Mouse (Mus musculus): Measurements from ENCODE around the gene Ifna11. TPM values are rescaled to one million over a fixed set of nuclear protein-coding genes. Genes with fewer than 3 reads are reported as not detected.

Gene Ifna11
- polyA plus RNA-seq, 1 experiment from 2014 or later, result not detected

GRCm38 (mm10) chr4:88849698-88850097, 29.9 kb downstream of the Ifna11 start, which contains the start of gene Ifna1:
Gene Ifna1, plus strand, starts transcription at chr4:88850087.
- Histone ChIP-seq H3K36me3 (no peaks in the 10 kb centered on the region), H3K27me3 (no peaks in the 10 kb centered on the region), H3K4me1 (no peaks in the 10 kb centered on the region), H3K9me3 (no peaks in the 10 kb centered on the region), H3K4me2 (no peak within 1 kb of the TSS), H3K27ac (no peak within 1 kb of the TSS), H3K9ac (no peak within 1 kb of the TSS), H3K4me3 (no peak within 1 kb of the TSS)
- ATAC-seq (ENCODE audit: insufficient number of reproducible peaks, low FRiP score, low TSS enrichment, low read depth), result no peak
- WGBS, result 65% methylated on average over 1 of the region's 1 CpGs

GRCm38 (mm10) chr4:88851026-88851763, 31.4 kb downstream of the Ifna11 start:
- no peak overlapping the region for H3K4me2 ChIP-seq
- no peak overlapping the region for H3K27ac ChIP-seq
- H3K9me3 ChIP-seq, result no peaks in the 10 kb centered on the region
- no peaks in the 10 kb centered on the region for H3K4me1 ChIP-seq
- 72% methylated on average over 4 of the region's 4 CpGs for WGBS
- H3K36me3 ChIP-seq, result no peaks in the 10 kb centered on the region
- ATAC-seq (ENCODE audit: insufficient number of reproducible peaks, low FRiP score, low TSS enrichment, low read depth), result no peak
- H3K4me3 ChIP-seq, result no peak overlapping the region
- no peaks in the 10 kb centered on the region for H3K27me3 ChIP-seq
- no peak overlapping the region for H3K9ac ChIP-seq

- ATAC-seq (ENCODE audit: insufficient number of reproducible peaks, low FRiP score, low TSS enrichment, low read depth), result no peak
- Histone ChIP-seq H3K9ac (no peak overlapping the region), H3K9me3 (no peaks in the 10 kb centered on the region), H3K36me3 (no peaks in the 10 kb centered on the region), H3K4me2 (no peak overlapping the region), H3K4me1 (no peaks in the 10 kb centered on the region), H3K4me3 (no peak overlapping the region), H3K27me3 (peaks cover 4% of the 10 kb centered on the region; the same call in 1 of the 2 replicates), H3K27ac (no peak overlapping the region)
Measured at GRCm38 (mm10) chr4:88859214-88859613, 39.5 kb downstream of the Ifna11 start.

GRCm38 (mm10) chr4:88863309-88863708, 43.5 kb downstream of the Ifna11 start:
- Histone ChIP-seq H3K9me3 (no peaks in the 10 kb centered on the region), H3K4me2 (no peak overlapping the region), H3K27me3 (peaks cover 10% of the 10 kb centered on the region; the same call in 1 of the 2 replicates), H3K9ac (no peak overlapping the region), H3K4me3 (no peak overlapping the region), H3K27ac (no peak overlapping the region), H3K4me1 (peaks cover 6% of the 10 kb centered on the region), H3K36me3 (no peaks in the 10 kb centered on the region)
- ATAC-seq (ENCODE audit: insufficient number of reproducible peaks, low FRiP score, low TSS enrichment, low read depth), result no peak
- 5% methylated on average over 7 of the region's 7 CpGs for WGBS

- Histone ChIP-seq H3K27me3 (peaks cover 10% of the 10 kb centered on the region; the same call in 1 of the 2 replicates), H3K4me1 (peaks cover 9% of the 10 kb centered on the region), H3K4me3 (no peak overlapping the region), H3K27ac (no peak overlapping the region), H3K36me3 (no peaks in the 10 kb centered on the region), H3K4me2 (no peak overlapping the region), H3K9ac (no peak overlapping the region), H3K9me3 (no peaks in the 10 kb centered on the region)
- ATAC-seq (ENCODE audit: insufficient number of reproducible peaks, low FRiP score, low TSS enrichment, low read depth), result no peak
- 60% methylated on average over 9 of the region's 9 CpGs for WGBS
Measured at GRCm38 (mm10) chr4:88864599-88864998, 44.8 kb downstream of the Ifna11 start.

GRCm38 (mm10) chr4:88865011-88865569, 45.3 kb downstream of the Ifna11 start:
- no peak overlapping the region for H3K9ac ChIP-seq
- no peak overlapping the region for H3K27ac ChIP-seq
- ATAC-seq (ENCODE audit: insufficient number of reproducible peaks, low FRiP score, low TSS enrichment, low read depth), result no peak
- no peak overlapping the region for H3K4me2 ChIP-seq
- no peaks in the 10 kb centered on the region for H3K9me3 ChIP-seq
- no peaks in the 10 kb centered on the region for H3K36me3 ChIP-seq
- peaks cover 10% of the 10 kb centered on the region; the same call in 1 of the 2 replicates for H3K27me3 ChIP-seq
- H3K4me3 ChIP-seq, result no peak overlapping the region
- H3K4me1 ChIP-seq, result peaks cover 9% of the 10 kb centered on the region
- WGBS, result 42% methylated on average over 6 of the region's 6 CpGs

- peak overlapping the region; percentile 77 for H3K4me2 ChIP-seq
- H3K4me1 ChIP-seq, result peaks cover 9% of the 10 kb centered on the region
- no peaks in the 10 kb centered on the region for H3K36me3 ChIP-seq
- no peak for ATAC-seq (ENCODE audit: insufficient number of reproducible peaks, low FRiP score, low TSS enrichment, low read depth)
- under 1% methylated on average over 7 of the region's 8 CpGs for whole genome bisulfite sequencing
- no peaks in the 10 kb centered on the region for H3K9me3 ChIP-seq
- peak overlapping the region; percentile 47 for H3K4me3 ChIP-seq
- 0 out of 2 replicates have a peak overlapping the region, but pooled peaks have one; percentile 3 for H3K27ac ChIP-seq
- H3K9ac ChIP-seq, result no peak overlapping the region
- H3K27me3 ChIP-seq, result peaks cover 10% of the 10 kb centered on the region; the same call in 1 of the 2 replicates
Measured at GRCm38 (mm10) chr4:88867366-88867925, 47.7 kb downstream of the Ifna11 start.

GRCm38 (mm10) chr4:88867926-88868911, 48.5 kb downstream of the Ifna11 start:
- H3K4me2 ChIP-seq, result peak overlapping the region; percentile 77
- no peak for ATAC-seq (ENCODE audit: insufficient number of reproducible peaks, low FRiP score, low TSS enrichment, low read depth)
- peak overlapping the region; percentile 15; the same call in 1 of the 2 replicates for H3K9ac ChIP-seq
- H3K27ac ChIP-seq, result 0 out of 2 replicates have a peak overlapping the region, but pooled peaks have one; percentile 3
- no peaks in the 10 kb centered on the region for H3K36me3 ChIP-seq
- WGBS, result 7% methylated on average over 31 of the region's 31 CpGs
- peaks cover 9% of the 10 kb centered on the region for H3K4me1 ChIP-seq
- no peaks in the 10 kb centered on the region for H3K9me3 ChIP-seq
- H3K27me3 ChIP-seq, result peaks cover 10% of the 10 kb centered on the region; the same call in 1 of the 2 replicates
- H3K4me3 ChIP-seq, result peak overlapping the region; percentile 47

Other genes starting within 250 kb of the Ifna11 start
- not detected in 2 replicates for gene Ifna14, start 248.2 kb upstream of the Ifna11 start, polyA plus RNA-seq (2015; fragmentation: Nextera tagmentation; extraction: Ambion mirVana)
- not detected in 2 replicates for gene Ifna9, start 227.6 kb upstream of the Ifna11 start, polyA plus RNA-seq (2015; fragmentation: Nextera tagmentation; extraction: Ambion mirVana)
- gene Ifna12, start 216.6 kb upstream of the Ifna11 start, polyA plus RNA-seq (2015; fragmentation: Nextera tagmentation; extraction: Ambion mirVana), result not detected in 2 replicates
- gene C87499, start 185.5 kb upstream of the Ifna11 start, polyA plus RNA-seq (2015; fragmentation: Nextera tagmentation; extraction: Ambion mirVana), result not detected in 2 replicates
- gene Ifna13, start 175.5 kb upstream of the Ifna11 start, polyA plus RNA-seq (2015; fragmentation: Nextera tagmentation; extraction: Ambion mirVana), result not detected in 2 replicates
- gene Ifna16, start 143.0 kb upstream of the Ifna11 start, polyA plus RNA-seq (2015; fragmentation: Nextera tagmentation; extraction: Ambion mirVana), result not detected in 2 replicates
- not detected in 2 replicates for gene Ifna2, start 136.0 kb upstream of the Ifna11 start, polyA plus RNA-seq (2015; fragmentation: Nextera tagmentation; extraction: Ambion mirVana)
- gene Ifnab, start 128.6 kb upstream of the Ifna11 start, polyA plus RNA-seq (2015; fragmentation: Nextera tagmentation; extraction: Ambion mirVana), result not detected in 2 replicates
- 0.56 and 1.1 TPM in 2 replicates for gene Gm26566, start 98.2 kb upstream of the Ifna11 start, polyA plus RNA-seq (2015; fragmentation: Nextera tagmentation; extraction: Ambion mirVana)
- 93.3 and 105 TPM in 2 replicates for gene Klhl9, start 97.5 kb upstream of the Ifna11 start, polyA plus RNA-seq (2015; fragmentation: Nextera tagmentation; extraction: Ambion mirVana)
- not detected in 2 replicates for gene Gm13271, start 65.1 kb upstream of the Ifna11 start, polyA plus RNA-seq (2015; fragmentation: Nextera tagmentation; extraction: Ambion mirVana)
- gene Gm13283, start 59.8 kb upstream of the Ifna11 start, polyA plus RNA-seq (2015; fragmentation: Nextera tagmentation; extraction: Ambion mirVana), result 0.36 and 0.60 TPM in 2 replicates
- 0.76 and 0.87 TPM in 2 replicates for gene Gm13290, start 46.1 kb upstream of the Ifna11 start, polyA plus RNA-seq (2015; fragmentation: Nextera tagmentation; extraction: Ambion mirVana)
- not detected in 2 replicates for gene Gm13289, start 43.0 kb upstream of the Ifna11 start, polyA plus RNA-seq (2015; fragmentation: Nextera tagmentation; extraction: Ambion mirVana)
- not detected in 2 replicates for gene Gm13272, start 40.1 kb upstream of the Ifna11 start, polyA plus RNA-seq (2015; fragmentation: Nextera tagmentation; extraction: Ambion mirVana)
- 0.26 and 0.37 TPM in 2 replicates for gene Ifnz, start 37.8 kb upstream of the Ifna11 start, polyA plus RNA-seq (2015; fragmentation: Nextera tagmentation; extraction: Ambion mirVana)
- gene Gm13276, start 34.2 kb upstream of the Ifna11 start, polyA plus RNA-seq (2015; fragmentation: Nextera tagmentation; extraction: Ambion mirVana), result not detected in 2 replicates
- not detected in 2 replicates for gene Gm13277, start 31.3 kb upstream of the Ifna11 start, polyA plus RNA-seq (2015; fragmentation: Nextera tagmentation; extraction: Ambion mirVana)
- gene Gm13278, start 28.4 kb upstream of the Ifna11 start, polyA plus RNA-seq (2015; fragmentation: Nextera tagmentation; extraction: Ambion mirVana), result not detected in 2 replicates
- not detected in 2 replicates for gene Gm13275, start 25.5 kb upstream of the Ifna11 start, polyA plus RNA-seq (2015; fragmentation: Nextera tagmentation; extraction: Ambion mirVana)
- not detected in 2 replicates for gene Gm13279, start 22.6 kb upstream of the Ifna11 start, polyA plus RNA-seq (2015; fragmentation: Nextera tagmentation; extraction: Ambion mirVana)
- gene Gm13285, start 20.3 kb upstream of the Ifna11 start, polyA plus RNA-seq (2015; fragmentation: Nextera tagmentation; extraction: Ambion mirVana), result 0.93 and 1.4 TPM in 2 replicates
- 0.36 TPM in 1 of 2 replicates, not detected in the other for gene Gm13287, start 16.7 kb upstream of the Ifna11 start, polyA plus RNA-seq (2015; fragmentation: Nextera tagmentation; extraction: Ambion mirVana)
- gene Gm13288, start 14.4 kb upstream of the Ifna11 start, polyA plus RNA-seq (2015; fragmentation: Nextera tagmentation; extraction: Ambion mirVana), result 0.15 TPM in 1 of 2 replicates, not detected in the other
- gene Ifna7, start 3.7 kb upstream of the Ifna11 start, polyA plus RNA-seq (2015; fragmentation: Nextera tagmentation; extraction: Ambion mirVana), result not detected in 2 replicates
- not detected in 2 replicates for gene Ifna6, start 7.5 kb downstream of the Ifna11 start, polyA plus RNA-seq (2015; fragmentation: Nextera tagmentation; extraction: Ambion mirVana)
- gene Ifna5, start 15.6 kb downstream of the Ifna11 start, polyA plus RNA-seq (2015; fragmentation: Nextera tagmentation; extraction: Ambion mirVana), result not detected in 2 replicates
- not detected in 2 replicates for gene Ifna4, start 21.9 kb downstream of the Ifna11 start, polyA plus RNA-seq (2015; fragmentation: Nextera tagmentation; extraction: Ambion mirVana)
- gene Ifna1, start 30.1 kb downstream of the Ifna11 start, polyA plus RNA-seq (2015; fragmentation: Nextera tagmentation; extraction: Ambion mirVana), result not detected in 2 replicates
- gene Ifne, start 60.2 kb downstream of the Ifna11 start, polyA plus RNA-seq (2015; fragmentation: Nextera tagmentation; extraction: Ambion mirVana), result not detected in 2 replicates